Mouse (Mus musculus): ENCODE measurements at regions not wholly inside any gene's neighbourhood (a gene's known extent, or its start where the extent isn't known, plus 50 kb on each side); places are given as distances from the start of the nearest gene placed in this dataset.

DNA sequence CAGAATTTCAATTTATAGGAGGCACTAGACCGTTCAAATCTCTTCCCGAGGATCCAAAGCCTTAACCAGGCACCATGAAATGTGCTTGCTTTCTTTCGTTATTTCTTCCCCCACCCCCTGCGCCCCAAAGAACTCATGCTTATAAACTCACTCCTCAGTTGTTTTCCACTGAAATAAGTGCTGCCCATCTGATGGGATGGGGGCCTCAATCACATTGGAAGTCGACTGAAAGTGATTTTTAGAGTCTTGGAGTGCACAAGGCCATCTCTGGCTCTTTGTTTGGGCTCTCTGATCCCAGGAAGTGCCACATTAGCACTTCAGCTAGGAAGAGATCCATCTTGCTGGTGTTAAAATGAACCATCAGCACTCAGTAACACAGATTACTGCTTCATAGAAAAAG lies 484.3 kb downstream of the Nedd1 start:
- no peak for DNase-seq (ENCODE audit: extremely low spot score)

DNA sequence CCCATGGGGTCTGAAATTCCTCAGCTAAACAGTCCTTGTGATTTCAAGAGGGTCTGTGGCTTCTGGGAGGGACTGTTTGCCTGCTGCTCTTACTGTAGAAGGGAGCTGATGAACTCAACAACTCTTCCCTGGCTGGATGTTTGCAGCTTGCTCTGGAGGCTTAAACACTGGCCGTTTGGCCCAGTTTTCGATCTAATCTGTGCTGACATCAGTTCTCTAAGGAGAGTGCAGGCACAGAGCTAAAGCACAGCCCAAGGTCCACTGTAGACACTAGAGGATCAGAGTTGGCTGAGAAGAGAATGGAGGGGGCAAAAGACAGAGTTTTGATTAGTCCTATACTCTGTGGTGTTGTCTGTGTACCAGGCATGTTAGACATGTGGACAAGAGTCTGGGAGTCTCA lies 490.1 kb downstream of the Nedd1 start:
- no peak for DNase-seq (ENCODE audit: extremely low spot score)

DNA sequence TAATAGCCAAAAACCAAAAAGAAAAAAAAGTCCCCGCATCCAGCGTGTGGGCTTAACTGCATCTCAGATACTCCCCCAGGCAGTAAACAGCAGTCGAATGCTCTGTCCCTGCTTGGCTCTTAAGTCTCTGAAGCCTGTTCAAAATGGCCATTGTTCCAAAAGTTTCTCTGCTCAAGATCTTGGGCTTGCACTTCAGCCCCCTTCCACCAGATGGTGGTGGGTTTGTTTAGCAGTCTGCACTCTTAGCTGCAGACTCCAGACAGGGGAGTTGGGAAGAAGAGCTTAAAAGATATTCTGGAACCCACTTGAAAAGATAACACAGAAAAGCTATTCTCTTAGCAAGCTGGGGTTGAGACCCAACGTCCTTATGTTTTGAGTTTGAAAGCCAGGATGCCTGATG lies 496.4 kb downstream of the Nedd1 start:
- peak; percentile 12 for DNase-seq (ENCODE audit: extremely low spot score)

DNA sequence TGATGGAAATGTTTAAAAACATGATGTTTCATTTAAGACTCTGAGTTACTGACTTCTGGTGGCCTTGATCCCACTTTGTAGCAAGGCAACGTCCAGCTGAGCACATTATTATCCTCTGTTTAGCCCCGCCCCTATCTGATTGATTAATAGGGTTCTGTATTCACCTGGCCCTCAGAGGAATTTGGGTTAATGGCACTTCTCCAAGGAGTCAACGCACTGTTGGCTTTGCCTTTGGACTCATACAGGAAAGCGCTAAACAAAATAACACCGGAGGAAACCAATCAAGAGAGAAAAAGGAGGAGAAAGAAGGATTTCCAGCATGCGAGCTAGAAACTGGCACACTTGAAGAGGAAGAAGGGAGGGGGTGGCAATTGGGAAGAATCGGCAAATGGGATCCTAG lies 497.1 kb downstream of the Nedd1 start:
- DNase-seq (ENCODE audit: extremely low spot score), result no peak

DNA sequence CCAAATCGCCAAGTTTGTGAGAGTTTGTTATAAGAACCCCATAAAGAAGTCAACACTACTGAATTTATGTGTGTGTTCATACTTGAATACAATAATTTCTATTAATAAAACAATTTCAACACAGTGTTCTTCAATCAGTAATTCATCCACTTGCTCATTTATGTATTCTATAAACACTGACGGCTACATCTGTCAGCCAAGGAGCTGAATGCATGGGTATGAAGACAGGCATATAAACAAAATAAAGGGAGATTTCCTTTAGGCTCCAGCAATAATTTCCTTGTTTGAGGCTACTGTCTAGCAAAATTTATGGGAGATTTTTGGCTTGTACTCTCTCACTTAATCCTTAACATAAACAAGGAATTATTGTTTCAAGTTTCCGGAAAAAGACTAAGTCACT lies 502.9 kb downstream of the Nedd1 start:
- DNase-seq (ENCODE audit: extremely low spot score), result no peak

DNA sequence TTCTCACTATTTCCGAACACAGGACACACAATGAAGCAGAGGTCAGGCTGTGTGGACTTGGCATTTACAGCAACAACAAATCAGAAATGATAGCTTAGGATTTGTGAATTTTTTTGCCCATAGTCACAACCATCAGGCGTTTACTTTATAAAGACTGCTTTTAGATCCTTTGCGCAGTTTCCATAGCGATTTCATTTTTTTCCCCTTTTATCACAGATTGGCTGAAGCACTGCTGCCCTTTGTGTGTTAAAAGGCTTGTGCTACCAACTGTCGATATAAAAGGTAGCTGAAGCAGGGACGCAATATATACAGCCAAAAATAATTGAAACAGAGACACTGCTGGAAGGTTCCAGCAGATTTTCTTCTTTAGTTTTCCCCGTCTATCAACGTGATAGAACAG lies 551.4 kb downstream of the Nedd1 start:
- DNase-seq (ENCODE audit: extremely low spot score), result no peak

DNA sequence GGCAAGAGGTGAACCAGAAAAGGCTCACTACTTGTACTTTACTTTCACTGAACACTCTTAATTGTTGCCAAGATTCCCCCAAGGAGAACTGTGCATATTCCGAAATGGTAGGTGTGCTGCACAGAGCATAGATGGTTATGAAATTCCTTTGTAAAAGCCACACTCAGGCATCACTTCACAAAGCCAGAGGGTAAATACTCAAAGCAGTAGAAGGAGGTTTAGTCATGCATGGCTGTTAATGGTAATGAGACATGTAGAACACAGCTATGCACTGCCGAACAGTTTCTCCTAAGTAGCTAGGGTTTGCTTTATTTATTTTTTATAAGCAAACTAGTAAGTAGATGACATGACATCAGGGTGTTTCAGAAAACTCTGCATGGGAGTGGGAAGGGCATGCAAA lies 556.2 kb downstream of the Nedd1 start:
- DNase-seq (ENCODE audit: extremely low spot score), result no peak

DNA sequence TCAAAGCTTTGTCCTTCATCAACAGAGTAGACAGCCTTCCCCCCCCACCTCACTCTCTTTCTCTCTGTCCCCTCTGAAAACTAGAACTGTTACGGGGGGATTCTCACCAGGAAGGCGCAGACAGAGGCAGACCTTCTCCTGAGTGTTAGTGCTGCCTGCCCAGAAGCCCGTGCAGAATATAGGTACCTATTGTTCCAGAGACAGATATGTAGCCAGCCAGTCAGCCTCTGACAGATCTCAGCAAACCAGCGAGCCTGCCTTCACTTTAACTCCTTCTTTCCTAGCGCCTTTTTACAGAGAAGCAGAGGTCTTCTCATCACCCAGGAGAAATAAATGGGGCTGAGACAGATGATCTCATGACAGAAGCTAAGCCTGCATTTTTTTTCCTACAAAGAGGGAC lies 557.2 kb downstream of the Nedd1 start:
- DNase-seq (ENCODE audit: extremely low spot score), result peak; percentile 29

DNA sequence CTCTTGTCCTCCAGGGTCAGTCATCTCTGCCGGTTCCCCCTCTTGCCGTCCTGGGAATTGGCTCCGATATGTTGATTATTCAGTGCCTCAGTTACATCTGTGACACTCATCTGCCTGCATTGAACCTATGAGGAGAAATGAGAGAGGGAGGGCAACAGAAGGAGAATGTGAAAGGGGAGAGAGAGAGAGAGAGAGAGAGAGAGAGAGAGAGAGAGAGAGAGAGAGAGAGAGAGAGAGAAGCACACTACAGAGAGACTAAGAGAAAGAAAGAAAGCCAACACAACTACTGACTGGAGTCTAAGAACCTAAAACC lies 557.6 kb downstream of the Nedd1 start:
- peak; percentile 15 for DNase-seq (ENCODE audit: extremely low spot score)

DNA sequence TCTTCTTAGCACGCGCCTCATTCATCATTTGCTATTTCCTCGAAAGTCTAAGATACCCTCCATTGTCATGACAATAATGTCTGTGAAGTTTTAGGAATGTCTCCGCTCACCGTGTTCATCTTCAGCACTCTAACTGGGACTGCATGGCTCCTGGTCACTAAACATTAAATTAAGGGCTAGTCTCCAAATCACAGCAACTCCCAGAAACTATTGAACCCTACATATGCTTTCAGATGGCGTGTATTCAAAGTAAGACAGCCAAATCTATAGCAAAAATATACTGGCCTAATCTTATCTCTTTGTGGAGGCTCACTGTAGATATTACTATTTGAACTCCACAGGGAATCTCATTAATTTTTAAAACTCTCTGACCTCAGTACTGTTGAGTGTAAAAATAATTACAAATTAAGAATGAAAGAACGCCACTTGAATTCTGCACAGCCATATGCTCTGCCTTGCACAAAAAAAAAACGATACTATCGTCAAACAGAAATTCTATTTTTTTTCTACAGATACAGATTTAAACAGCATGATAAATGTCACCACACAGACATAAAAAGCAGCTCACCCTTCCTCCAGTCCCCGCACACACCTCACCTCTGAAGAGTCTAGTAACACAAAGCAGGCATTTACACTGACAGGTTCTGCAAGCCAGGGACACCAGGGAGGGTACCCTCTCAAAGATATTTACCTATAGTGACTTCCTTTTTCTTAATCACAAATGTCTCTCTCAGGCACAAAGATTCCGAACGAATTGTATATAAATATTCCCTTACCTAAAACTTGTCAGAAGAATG lies 558.2 kb downstream of the Nedd1 start:
- DNase-seq (ENCODE audit: extremely low spot score), result peak; percentile 8

DNA sequence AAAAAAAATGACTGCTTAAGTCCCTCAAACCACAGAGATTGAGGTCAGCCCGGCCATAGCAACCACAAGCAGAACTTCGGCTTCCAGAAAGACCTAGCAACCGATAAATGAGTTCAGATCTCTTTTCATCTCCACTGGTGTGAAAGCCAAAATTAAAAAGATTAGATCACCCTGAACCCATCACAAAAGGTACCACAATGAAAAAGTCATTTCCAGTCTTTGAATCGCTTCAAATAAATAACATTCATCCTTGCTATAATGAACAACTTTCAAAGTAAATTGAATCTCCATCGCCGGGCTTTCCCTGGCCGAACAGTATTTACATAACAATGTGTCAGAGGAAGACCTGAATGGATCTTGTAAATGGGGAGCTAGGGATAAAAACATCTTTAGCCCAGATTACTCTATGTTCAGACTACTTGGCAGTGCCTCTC lies 559.1 kb downstream of the Nedd1 start:
- DNase-seq (ENCODE audit: extremely low spot score), result peak; percentile 54

DNA sequence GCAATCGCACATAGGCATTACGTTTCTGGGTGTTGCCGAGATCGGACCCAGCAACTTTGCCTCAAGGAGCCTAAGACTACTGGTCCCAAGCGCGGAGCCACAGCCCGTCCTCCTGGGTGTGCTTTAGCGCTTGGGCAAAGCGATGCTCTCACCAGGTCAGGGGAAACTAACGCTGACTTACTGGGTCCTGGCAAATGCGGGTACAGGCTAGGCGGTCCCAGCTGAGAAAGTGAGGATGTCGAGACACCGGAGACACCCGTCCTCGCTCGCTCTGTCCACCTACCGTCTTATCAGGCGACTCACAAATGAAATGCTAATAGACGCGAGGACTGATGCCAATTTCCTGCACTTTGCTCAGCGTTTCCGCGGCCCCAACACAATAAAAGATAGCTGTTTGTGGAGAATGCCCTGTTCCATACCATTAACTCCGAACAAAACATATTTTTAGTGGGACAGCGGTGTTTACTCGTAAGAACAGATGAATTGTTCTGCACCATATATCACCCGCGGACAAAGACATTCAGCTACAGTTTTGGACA lies 559.7 kb downstream of the Nedd1 start:
- DNase-seq (ENCODE audit: extremely low spot score), result peak; percentile 72

DNA sequence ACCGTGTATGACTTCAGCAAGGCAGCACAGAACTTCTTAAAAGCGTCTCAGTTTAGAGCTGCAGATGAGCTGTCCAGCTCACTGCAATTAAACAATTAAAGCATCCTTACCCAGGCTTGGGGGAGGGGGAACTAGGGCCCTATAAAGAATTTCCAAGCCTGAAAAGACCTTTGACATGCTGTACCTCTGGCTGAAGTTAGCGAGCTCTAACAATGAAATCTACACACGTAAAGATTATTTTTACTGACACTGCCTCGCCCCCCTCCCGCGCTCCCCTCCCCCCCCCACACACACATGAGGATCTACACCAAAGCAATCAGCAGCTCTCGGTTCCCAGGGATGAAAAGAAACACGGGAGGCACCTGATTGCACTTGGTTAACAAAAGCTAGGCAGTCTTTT lies 560.7 kb downstream of the Nedd1 start:
- DNase-seq (ENCODE audit: extremely low spot score), result peak; percentile 34

DNA sequence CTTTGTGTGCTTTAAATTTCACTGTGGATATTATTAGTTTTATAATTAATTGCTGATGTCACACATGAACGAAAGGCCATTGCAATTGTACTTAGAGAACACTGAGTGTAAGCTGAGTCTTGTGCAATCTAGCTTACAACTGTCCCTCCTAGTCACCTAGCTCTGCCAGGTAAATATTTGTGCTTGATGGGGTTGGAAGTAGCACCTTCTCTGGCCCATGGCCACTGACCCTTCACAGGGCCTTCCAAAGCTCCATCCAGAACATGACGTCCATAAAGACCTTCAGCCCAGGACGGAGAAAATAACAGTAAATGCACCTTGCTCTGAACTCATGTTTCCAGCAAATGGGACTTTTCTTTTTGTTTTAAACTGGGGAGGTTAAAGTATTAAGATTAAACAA lies 576.0 kb downstream of the Nedd1 start:
- DNase-seq (ENCODE audit: extremely low spot score), result no peak

DNA sequence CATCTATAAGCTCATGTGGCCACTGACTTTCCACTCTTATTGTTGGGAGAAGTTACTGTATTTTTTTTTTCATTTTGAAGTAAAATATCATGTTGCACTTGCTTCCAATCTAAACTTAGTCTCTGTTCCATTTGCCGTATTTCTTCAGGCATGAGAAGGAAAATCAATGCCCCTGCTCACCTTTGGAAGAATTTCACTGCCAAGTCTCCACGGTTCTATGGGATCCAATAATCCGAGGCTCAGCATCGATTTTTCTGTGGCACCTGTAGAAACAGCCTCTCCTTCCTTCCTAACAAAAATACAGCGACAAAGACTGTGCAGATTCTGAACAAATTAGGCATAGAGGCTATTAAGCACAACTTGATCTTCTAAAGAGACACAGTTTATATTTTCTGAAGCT lies 586.7 kb downstream of the Nedd1 start:
- no peak for DNase-seq (ENCODE audit: extremely low spot score)

DNA sequence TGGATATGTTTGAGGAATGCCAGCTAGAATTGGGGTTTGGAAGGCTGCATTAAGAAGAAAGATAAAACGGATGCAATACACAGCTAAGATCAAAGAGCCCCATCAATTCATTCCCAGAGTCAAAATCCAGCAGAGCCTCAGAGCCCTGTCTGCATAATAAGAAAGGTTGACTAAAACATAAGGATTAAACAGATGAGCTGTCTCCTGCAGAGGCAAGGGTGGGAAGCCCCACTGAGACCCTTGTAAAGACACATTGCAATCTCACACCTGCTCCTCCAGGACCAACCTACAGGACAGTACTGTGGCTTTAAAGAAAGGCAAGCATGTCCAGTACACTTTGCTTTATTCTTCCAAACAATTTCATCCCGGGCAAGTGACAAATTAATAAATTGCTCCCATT lies 609.4 kb downstream of the Nedd1 start:
- DNase-seq (ENCODE audit: extremely low spot score), result no peak

DNA sequence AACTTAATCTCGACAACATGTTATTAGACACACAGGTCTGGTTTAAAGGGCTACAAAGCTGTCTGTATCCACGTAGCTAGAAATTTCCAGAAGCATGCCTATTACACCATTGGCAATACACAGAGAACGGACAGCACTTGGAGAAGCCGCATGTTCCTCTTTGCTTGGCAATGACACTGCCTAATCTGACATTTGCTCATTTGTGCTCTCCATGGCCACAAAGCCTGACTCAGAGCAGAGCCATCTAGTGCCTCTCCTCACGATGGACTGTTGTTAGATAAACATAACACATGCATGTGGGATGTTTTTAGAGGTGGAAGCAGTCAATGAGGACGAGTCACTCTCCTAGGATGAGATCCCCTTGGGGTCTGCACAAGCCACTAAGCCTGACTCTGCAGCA lies 615.9 kb downstream of the Nedd1 start:
- DNase-seq (ENCODE audit: extremely low spot score), result no peak

DNA sequence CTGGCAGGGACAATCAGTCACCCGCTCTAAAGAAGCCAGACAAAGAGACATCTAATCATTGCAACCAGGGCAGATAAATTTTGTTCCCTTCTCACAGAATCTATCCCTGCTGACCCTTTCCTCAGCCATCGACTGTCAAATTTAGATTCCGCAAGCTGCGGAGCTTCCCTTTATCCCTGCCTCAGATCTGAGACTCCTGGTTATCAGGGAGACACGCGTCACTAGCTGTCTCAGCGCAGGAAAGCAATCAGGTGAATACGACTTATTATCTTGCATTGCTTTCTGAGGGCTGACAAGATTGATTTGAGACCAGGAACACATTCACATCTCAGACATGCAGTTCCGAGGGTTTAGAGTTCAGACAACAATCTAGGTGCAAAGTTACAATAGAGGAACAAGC lies 618.3 kb downstream of the Nedd1 start:
- no peak for DNase-seq (ENCODE audit: extremely low spot score)

DNA sequence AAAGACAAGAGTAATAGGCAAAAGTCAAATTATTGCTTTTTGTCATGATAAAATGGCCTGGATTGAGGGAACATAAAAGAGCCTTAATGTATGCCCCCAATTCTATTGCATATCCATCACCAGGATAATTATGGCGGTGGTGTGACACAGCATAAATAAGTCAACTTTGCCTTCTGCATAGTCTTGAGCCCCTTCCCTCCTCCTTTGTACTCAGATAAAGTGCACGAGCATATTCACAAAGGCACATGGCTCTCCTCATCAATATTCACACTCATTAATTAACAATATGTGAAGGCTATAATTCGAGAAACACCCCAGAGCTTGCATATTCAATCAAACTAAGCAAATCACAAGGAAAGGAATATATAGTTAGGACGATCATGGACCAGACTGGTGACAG lies 619.5 kb downstream of the Nedd1 start:
- no peak for DNase-seq (ENCODE audit: extremely low spot score)

DNA sequence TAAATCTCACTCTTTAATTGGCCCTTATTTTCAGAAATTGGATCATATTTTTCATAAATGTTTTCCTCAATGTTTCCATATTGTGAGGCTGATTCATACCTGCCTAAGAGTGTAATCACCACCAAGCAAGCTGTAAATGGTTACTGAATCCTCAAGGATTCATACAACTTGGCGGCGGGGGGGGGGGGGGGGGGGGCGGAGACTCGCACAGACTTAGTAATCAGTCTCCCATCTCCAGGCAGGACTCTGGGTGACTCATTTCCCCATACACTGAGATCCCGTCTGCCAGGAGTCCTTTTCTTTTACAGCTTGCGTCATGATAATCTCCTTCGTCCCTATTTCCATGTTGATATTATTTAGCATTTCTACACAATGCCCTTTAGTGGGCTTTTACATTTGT lies 624.7 kb downstream of the Nedd1 start:
- no peak for DNase-seq (ENCODE audit: extremely low spot score)

DNA sequence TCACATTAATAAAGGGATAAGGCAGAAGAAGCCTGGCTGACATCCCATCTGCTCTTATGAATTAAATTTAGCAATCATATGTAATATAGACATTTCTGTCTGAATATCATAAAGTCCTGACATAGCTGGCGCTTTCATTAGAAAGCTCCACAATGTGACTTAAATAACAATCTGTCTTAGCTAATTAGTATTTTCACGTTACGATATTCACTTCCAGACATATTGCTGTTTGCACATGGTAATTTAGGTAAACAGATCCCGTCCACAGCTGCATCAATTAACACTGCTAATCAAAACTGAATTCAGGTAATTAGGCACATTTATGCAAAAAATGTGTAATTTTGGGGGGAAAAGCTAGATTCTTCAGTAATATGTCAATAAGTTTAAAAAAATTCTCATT lies 625.1 kb downstream of the Nedd1 start:
- no peak for DNase-seq (ENCODE audit: extremely low spot score)

DNA sequence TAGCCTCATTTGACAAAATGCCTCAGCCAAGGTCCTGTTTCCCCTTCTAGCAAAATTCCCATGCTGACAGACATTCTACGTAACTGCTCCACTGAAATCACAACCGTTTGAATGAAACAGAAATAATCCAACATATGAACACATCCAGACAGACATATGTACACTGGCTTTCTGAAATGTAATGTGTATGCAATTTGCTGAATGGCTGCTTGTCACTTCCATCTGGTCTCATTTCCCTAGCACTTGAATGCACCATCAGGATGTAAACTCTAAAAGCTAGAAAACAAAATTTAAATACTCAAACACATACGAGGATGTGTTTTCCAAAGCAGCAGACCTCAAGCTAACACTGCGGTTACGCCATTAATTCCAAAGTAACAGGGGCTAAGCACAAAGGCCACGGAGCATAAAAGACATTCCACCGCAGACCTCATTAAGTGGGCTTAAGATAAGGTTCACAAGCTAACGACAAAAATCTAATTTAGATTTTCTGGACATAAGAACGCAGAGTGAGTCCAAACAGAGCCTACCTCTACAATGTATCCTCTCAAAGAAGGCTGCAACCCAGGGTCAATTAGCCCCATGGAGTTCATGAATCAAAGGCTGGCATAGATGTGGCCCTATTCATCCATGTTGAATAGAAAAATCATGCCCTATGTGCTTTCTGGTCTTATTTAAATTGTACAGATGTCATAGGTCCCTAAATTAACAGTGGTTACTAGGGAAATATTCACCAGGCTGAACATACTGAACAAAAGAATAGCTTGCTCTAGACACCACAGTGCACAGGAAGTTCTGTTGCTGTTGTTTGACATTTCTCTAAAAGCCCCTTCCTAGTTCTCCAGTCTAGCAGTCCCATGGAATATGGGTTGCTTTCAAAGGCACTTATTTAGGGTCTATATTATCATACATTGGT lies 630.5 kb downstream of the Nedd1 start:
- DNase-seq (ENCODE audit: extremely low spot score), result peak; percentile 8

DNA sequence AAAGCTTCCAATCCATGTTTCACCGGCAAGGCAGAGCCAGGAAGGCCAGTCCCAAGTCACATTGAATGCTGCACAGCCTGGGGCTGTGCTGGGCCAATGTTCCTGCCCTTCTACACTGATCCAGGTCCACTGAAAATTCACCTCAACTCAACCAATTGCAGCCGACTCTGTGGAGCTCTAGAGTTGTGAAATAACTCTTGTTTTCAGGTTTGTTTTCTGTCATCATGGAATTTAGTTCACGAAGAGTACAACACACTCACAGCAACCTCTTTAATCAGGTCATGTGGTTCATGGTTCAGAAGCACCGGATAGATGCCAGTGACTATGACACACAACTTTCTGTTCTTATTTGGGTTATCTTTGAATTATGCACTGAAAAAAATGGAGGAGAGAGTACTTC lies 640.1 kb downstream of the Nedd1 start:
- DNase-seq (ENCODE audit: extremely low spot score), result no peak

Measured in embryo, embryonic 9.5 days (tissue).